Mouse (Mus musculus): ENCODE data around the gene S100a13. TPM values are rescaled to one million over a fixed set of nuclear protein-coding genes. Genes with fewer than 3 reads are reported as not detected.
A peak's percentile ranks its signal among the peaks of the same experiment; 100 is the strongest.

S100a13 gene
- polyA plus RNA-seq, 1 experiment from 2014 or later = 8.0 TPM

- Histone ChIP-seq H3K4me2 (ENCODE audit: low read length) (peak within 1 kb of the TSS; percentile 82), H3K4me1 (replicated peaks; ENCODE audit: control insufficient read depth, insufficient read depth, low read length) (peaks cover 12% of the 10 kb centered on the region), H3K9ac (replicated peaks; ENCODE audit: low read depth, low read length) (peak within 1 kb of the TSS; percentile 97), H3K27ac (ENCODE audit: low read length) (peak within 1 kb of the TSS; percentile 97), H3K36me3 (ENCODE audit: control insufficient read depth, insufficient read depth) (peaks cover 22% of the 10 kb centered on the region), H3K4me3 (replicated peaks; ENCODE audit: low read length) (peak within 1 kb of the TSS; percentile 94), H3K27me3 (replicated peaks; ENCODE audit: control insufficient read depth, insufficient read depth, low read length) (no peaks in the 10 kb centered on the region), H3K9me3 (ENCODE audit: control insufficient read depth, low read length) (no peaks in the 10 kb centered on the region)
- ATAC-seq = peak; percentile 99
- under 1% methylated on average over 45 of the region's 45 CpGs for WGBS
These were observed 38.2 kb upstream of the S100a13 start, which contains the start of gene Ilf2 for GRCm38 (mm10) chr3:90475831-90476611. TSS of gene Ilf2 (plus strand) at chr3:90476126.

DNA sequence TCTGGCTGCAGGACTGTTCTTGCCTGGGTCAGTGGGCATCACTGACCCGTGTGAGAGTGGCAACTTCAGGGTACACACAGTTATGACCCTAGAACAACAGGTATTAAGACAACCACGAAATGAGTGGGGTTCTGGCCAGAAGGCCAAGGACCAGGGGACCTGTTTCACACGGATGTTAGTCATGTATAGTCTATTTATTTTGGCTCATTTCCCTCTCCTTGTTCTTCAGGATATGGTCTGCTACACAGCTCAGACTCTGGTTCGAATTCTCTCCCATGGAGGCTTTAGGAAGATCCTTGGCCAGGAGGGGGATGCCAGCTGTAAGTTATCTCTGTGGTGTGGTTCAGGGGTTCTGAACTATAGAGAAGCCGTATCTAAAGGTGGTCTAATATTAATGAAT lies 27.2 kb upstream of the S100a13 start:
- Histone ChIP-seq H3K4me1 (replicated peaks; ENCODE audit: control insufficient read depth, insufficient read depth, low read length) (peaks cover 7% of the 10 kb centered on the region), H3K27me3 (replicated peaks; ENCODE audit: control insufficient read depth, insufficient read depth, low read length) (no peaks in the 10 kb centered on the region), H3K36me3 (ENCODE audit: control insufficient read depth, insufficient read depth) (peaks cover 41% of the 10 kb centered on the region), H3K4me3 (replicated peaks; ENCODE audit: low read length) (no peak overlapping the region), H3K9me3 (ENCODE audit: control insufficient read depth, low read length) (no peaks in the 10 kb centered on the region), H3K27ac (ENCODE audit: low read length) (no peak overlapping the region), H3K4me2 (ENCODE audit: low read length) (no peak overlapping the region), H3K9ac (replicated peaks; ENCODE audit: low read depth, low read length) (no peak overlapping the region)
- 84% methylated on average over 5 of the region's 5 CpGs for WGBS
- ATAC-seq = no peak

DNA sequence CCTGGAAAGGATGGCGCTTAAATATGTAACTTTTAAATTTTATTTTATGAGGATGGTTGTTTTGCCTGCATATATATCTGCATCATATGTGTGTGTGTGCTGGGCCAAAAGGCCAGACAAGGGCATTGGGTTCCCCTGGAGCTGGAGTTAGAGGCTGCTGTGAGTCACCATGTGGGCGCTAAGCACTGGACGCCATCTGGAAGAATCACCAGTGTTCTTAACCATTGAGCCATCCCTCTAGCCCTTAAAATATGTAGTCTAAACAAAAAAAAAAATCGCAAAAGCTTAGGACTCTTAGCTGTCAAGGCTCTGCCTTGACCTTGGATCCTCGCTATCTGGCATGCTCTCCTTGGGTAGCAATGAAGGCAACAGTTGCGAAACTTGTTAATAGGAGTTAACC lies 25.7 kb upstream of the S100a13 start:
- H3K9ac ChIP-seq (replicated peaks; ENCODE audit: low read depth, low read length) = no peak overlapping the region
- H3K4me2 ChIP-seq (ENCODE audit: low read length) = no peak overlapping the region
- peaks cover 32% of the 10 kb centered on the region for H3K36me3 ChIP-seq (ENCODE audit: control insufficient read depth, insufficient read depth)
- H3K4me1 ChIP-seq (replicated peaks; ENCODE audit: control insufficient read depth, insufficient read depth, low read length) = peaks cover 7% of the 10 kb centered on the region
- no peak overlapping the region for H3K4me3 ChIP-seq (replicated peaks; ENCODE audit: low read length)
- H3K9me3 ChIP-seq (ENCODE audit: control insufficient read depth, low read length) = no peaks in the 10 kb centered on the region
- H3K27me3 ChIP-seq (replicated peaks; ENCODE audit: control insufficient read depth, insufficient read depth, low read length) = no peaks in the 10 kb centered on the region
- ATAC-seq = no peak
- WGBS = 91% methylated on average over 6 of the region's 6 CpGs
- H3K27ac ChIP-seq (ENCODE audit: low read length) = no peak overlapping the region

GRCm38 (mm10) chr3:90490696-90491256 lies 23.5 kb upstream of the S100a13 start, which contains the start of gene Snapin:
TSS of gene Snapin (minus strand) at chr3:90491033.
- H3K4me1 ChIP-seq (replicated peaks; ENCODE audit: control insufficient read depth, insufficient read depth, low read length) = peaks cover 7% of the 10 kb centered on the region
- H3K9ac ChIP-seq (replicated peaks; ENCODE audit: low read depth, low read length) = peak within 1 kb of the TSS; percentile 81
- WGBS = under 1% methylated on average over 37 of the region's 37 CpGs
- H3K27me3 ChIP-seq (replicated peaks; ENCODE audit: control insufficient read depth, insufficient read depth, low read length) = no peaks in the 10 kb centered on the region
- H3K36me3 ChIP-seq (ENCODE audit: control insufficient read depth, insufficient read depth) = peaks cover 19% of the 10 kb centered on the region
- H3K9me3 ChIP-seq (ENCODE audit: control insufficient read depth, low read length) = no peaks in the 10 kb centered on the region
- peak within 1 kb of the TSS; percentile 70; the same call in 1 of the 2 replicates for H3K27ac ChIP-seq (ENCODE audit: low read length)
- H3K4me3 ChIP-seq (replicated peaks; ENCODE audit: low read length) = peak within 1 kb of the TSS; percentile 90
- H3K4me2 ChIP-seq (ENCODE audit: low read length) = peak within 1 kb of the TSS; percentile 52
- peak; percentile 98 for ATAC-seq

DNA sequence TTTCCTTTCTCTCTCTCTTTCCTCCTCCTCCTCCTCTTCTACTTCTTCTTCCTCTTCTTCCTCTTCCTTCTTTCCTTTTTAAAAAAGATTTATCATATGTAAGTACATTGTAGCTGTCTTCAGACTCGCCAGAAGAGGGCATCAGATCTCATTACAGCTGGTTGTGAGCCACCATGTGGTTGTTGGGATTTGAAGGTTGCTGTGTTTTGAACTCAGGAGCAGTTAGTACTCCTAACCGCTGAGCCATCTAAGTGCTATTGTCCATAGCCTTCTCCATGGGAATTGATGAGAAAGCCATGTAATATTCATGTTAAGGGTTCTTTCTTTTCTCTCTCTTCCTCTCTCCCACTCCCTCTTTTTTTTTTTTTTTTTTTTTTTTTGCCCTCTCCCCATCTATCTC lies 22.9 kb upstream of the S100a13 start:
- Histone ChIP-seq H3K27ac (ENCODE audit: low read length) (no peak overlapping the region), H3K27me3 (replicated peaks; ENCODE audit: control insufficient read depth, insufficient read depth, low read length) (no peaks in the 10 kb centered on the region), H3K4me2 (ENCODE audit: low read length) (no peak overlapping the region), H3K4me3 (replicated peaks; ENCODE audit: low read length) (no peak overlapping the region), H3K9me3 (ENCODE audit: control insufficient read depth, low read length) (no peaks in the 10 kb centered on the region), H3K9ac (replicated peaks; ENCODE audit: low read depth, low read length) (no peak overlapping the region), H3K36me3 (ENCODE audit: control insufficient read depth, insufficient read depth) (peaks cover 17% of the 10 kb centered on the region), H3K4me1 (replicated peaks; ENCODE audit: control insufficient read depth, insufficient read depth, low read length) (peaks cover 7% of the 10 kb centered on the region)
- ATAC-seq = no peak
- 41% methylated on average over 2 of the region's 2 CpGs for WGBS

- 58% methylated on average over 4 of the region's 4 CpGs for WGBS
- ATAC-seq = no peak
- peaks cover 7% of the 10 kb centered on the region for H3K4me1 ChIP-seq (replicated peaks; ENCODE audit: control insufficient read depth, insufficient read depth, low read length)
- H3K27ac ChIP-seq (ENCODE audit: low read length) = no peak overlapping the region
- peaks cover 19% of the 10 kb centered on the region for H3K36me3 ChIP-seq (ENCODE audit: control insufficient read depth, insufficient read depth)
- H3K27me3 ChIP-seq (replicated peaks; ENCODE audit: control insufficient read depth, insufficient read depth, low read length) = no peaks in the 10 kb centered on the region
- H3K4me2 ChIP-seq (ENCODE audit: low read length) = no peak overlapping the region
- H3K4me3 ChIP-seq (replicated peaks; ENCODE audit: low read length) = no peak overlapping the region
- no peaks in the 10 kb centered on the region for H3K9me3 ChIP-seq (ENCODE audit: control insufficient read depth, low read length)
- no peak overlapping the region for H3K9ac ChIP-seq (replicated peaks; ENCODE audit: low read depth, low read length)
These were observed 20.2 kb upstream of the S100a13 start for GRCm38 (mm10) chr3:90493831-90494540.

DNA sequence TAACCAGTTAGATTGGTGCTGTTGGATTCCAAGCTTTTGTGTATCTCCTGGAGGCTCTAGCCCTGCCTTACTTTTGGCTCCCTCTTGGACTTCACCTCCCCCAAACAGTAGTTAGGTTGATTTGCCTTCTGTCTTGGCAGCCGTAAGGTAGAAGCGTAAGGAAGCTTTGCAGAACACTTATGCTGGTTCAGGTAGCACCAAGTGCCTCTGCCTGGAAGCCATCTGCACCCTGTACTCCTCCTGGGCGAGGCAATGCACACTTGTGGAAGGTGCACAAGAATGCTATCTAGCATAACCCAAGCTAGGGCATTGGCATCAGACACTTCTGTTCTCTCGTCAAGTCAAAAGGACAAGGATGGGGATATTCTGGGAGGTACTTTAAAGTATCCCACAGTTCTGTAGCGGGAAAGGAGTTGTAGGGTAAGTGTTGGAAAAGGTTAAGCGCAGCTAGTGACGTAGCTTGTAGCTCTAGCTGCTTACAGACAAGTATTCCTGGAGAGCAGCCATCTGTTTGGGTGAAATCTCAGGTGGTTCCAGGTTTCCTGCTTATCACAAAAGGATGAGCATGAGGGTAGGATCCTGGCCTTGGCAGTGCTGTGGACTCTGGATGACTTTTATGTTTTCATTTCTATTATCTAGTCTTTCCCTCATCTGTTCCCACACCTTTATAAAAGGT lies 18.2 kb upstream of the S100a13 start:
- no peaks in the 10 kb centered on the region for H3K27me3 ChIP-seq (replicated peaks; ENCODE audit: control insufficient read depth, insufficient read depth, low read length)
- no peaks in the 10 kb centered on the region for H3K4me1 ChIP-seq (replicated peaks; ENCODE audit: control insufficient read depth, insufficient read depth, low read length)
- H3K9me3 ChIP-seq (ENCODE audit: control insufficient read depth, low read length) = no peaks in the 10 kb centered on the region
- H3K27ac ChIP-seq (ENCODE audit: low read length) = no peak overlapping the region
- H3K9ac ChIP-seq (replicated peaks; ENCODE audit: low read depth, low read length) = no peak overlapping the region
- H3K36me3 ChIP-seq (ENCODE audit: control insufficient read depth, insufficient read depth) = peaks cover 23% of the 10 kb centered on the region
- H3K4me2 ChIP-seq (ENCODE audit: low read length) = no peak overlapping the region
- ATAC-seq = no peak
- no peak overlapping the region for H3K4me3 ChIP-seq (replicated peaks; ENCODE audit: low read length)
- WGBS = 95% methylated on average over 7 of the region's 7 CpGs

GRCm38 (mm10) chr3:90497597-90497996 lies 16.6 kb upstream of the S100a13 start:
- H3K27ac ChIP-seq (ENCODE audit: low read length) = no peak overlapping the region
- no peaks in the 10 kb centered on the region for H3K4me1 ChIP-seq (replicated peaks; ENCODE audit: control insufficient read depth, insufficient read depth, low read length)
- H3K36me3 ChIP-seq (ENCODE audit: control insufficient read depth, insufficient read depth) = peaks cover 36% of the 10 kb centered on the region
- no peak overlapping the region for H3K4me2 ChIP-seq (ENCODE audit: low read length)
- H3K27me3 ChIP-seq (replicated peaks; ENCODE audit: control insufficient read depth, insufficient read depth, low read length) = no peaks in the 10 kb centered on the region
- H3K9ac ChIP-seq (replicated peaks; ENCODE audit: low read depth, low read length) = no peak overlapping the region
- H3K9me3 ChIP-seq (ENCODE audit: control insufficient read depth, low read length) = no peaks in the 10 kb centered on the region
- H3K4me3 ChIP-seq (replicated peaks; ENCODE audit: low read length) = no peak overlapping the region
- no peak for ATAC-seq

GRCm38 (mm10) chr3:90503444-90503843 lies 10.8 kb upstream of the S100a13 start:
- Histone ChIP-seq H3K27me3 (replicated peaks; ENCODE audit: control insufficient read depth, insufficient read depth, low read length) (no peaks in the 10 kb centered on the region), H3K36me3 (ENCODE audit: control insufficient read depth, insufficient read depth) (peaks cover 52% of the 10 kb centered on the region), H3K4me1 (replicated peaks; ENCODE audit: control insufficient read depth, insufficient read depth, low read length) (peaks cover 15% of the 10 kb centered on the region), H3K4me2 (ENCODE audit: low read length) (no peak overlapping the region), H3K9me3 (ENCODE audit: control insufficient read depth, low read length) (no peaks in the 10 kb centered on the region), H3K9ac (replicated peaks; ENCODE audit: low read depth, low read length) (no peak overlapping the region), H3K4me3 (replicated peaks; ENCODE audit: low read length) (no peak overlapping the region), H3K27ac (ENCODE audit: low read length) (no peak overlapping the region)
- no peak for ATAC-seq
- 76% methylated on average over 4 of the region's 4 CpGs for WGBS
